Comparison of ENCODE assay signal across 10 mouse cellular contexts in the genomic region with DNA sequence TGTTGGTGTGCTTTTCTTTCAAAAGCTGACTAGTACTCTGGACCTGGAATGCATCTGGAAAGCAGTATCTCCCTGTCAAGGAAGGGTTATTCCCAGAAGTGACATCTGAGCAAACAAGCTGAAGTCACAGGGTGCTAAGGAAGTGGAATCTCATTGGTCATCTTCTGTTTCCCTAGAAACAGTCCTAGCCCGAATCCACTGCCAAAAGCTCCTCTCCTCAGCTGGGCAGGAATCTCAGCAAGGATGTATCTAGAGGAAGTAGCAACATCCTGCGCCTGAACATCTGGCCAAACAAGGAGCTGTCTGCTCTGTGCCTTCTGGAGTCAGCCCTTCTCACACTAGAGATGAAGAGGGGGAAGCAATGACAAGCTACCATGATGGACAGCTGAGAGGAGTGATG. TPM values are rescaled to one million over a fixed set of nuclear protein-coding genes. Genes with fewer than 3 reads are reported as not detected.
DNase-seq lines count a peak whose midpoint lies in the region; ATAC-seq and TF ChIP-seq lines count a peak whose summit lies in the region.
"Had no signal": no experiment of that assay in that cellular context is flagged by ENCODE, and none has a peak within 500 bp of the region (broad histone marks: within the 10 kb centered on the region; RNA-seq: fewer than 3 reads in every experiment).

No protein-coding gene starts in this region.

- DNase-seq in retina, postnatal 1 day, result peak; percentile 8
- DNase-seq in retina, embryonic 14.5 days (ENCODE audit: low spot score), result no peak
- peak; percentile 41 for DNase-seq in heart, postnatal 0 days (ENCODE audit: low spot score)
- no peak for DNase-seq in cerebellum, postnatal 14 days
- no peak for DNase-seq in urinary bladder, adult 2 months (ENCODE audit: low spot score)
- DNase-seq: right cerebral cortex, postnatal 14 days had no signal

- H3K9ac ChIP-seq in intestine, embryonic 16.5 days (ENCODE audit: low read depth, low read length), result no peak overlapping the region
- H3K9ac ChIP-seq in intestine, embryonic 15.5 days, result no peak overlapping the region
- no peak overlapping the region for H3K9ac ChIP-seq in heart, postnatal 0 days (replicated peaks; ENCODE audit: low read depth, low read length)
- H3K9ac ChIP-seq: neural tube, embryonic 12.5 days had no signal

- no peaks in the 10 kb centered on the region for H3K36me3 ChIP-seq in intestine, embryonic 16.5 days (ENCODE audit: control insufficient read depth, insufficient read depth, low read length)
- H3K36me3 ChIP-seq in intestine, embryonic 15.5 days, result no peaks in the 10 kb centered on the region
- H3K36me3 ChIP-seq in heart, postnatal 0 days (replicated peaks; ENCODE audit: control insufficient read depth, insufficient read depth, low read length), result no peaks in the 10 kb centered on the region
- H3K36me3 ChIP-seq: neural tube, embryonic 12.5 days had no signal

- WGBS in intestine, embryonic 16.5 days, result 46% methylated on average over 2 of the region's 2 CpGs
- WGBS in intestine, embryonic 15.5 days, result 20% methylated on average over 2 of the region's 2 CpGs
- 23% methylated on average over 2 of the region's 2 CpGs for WGBS in heart, postnatal 0 days

- no peak for TF ChIP-seq CTCF in heart, postnatal 0 days (IDR thresholded peaks at IDR 0.05; ENCODE audit: low read depth)

- peak; percentile 33; the same call in 1 of the 2 replicates for ATAC-seq in intestine, embryonic 16.5 days
- no peak for ATAC-seq in intestine, embryonic 15.5 days
- peak; percentile 80 for ATAC-seq in heart, postnatal 0 days (ENCODE audit: insufficient read depth, low read depth)
- ATAC-seq: intestine, postnatal 0 days had no signal

- H3K27me3 ChIP-seq in intestine, embryonic 16.5 days (replicated peaks; ENCODE audit: control insufficient read depth, insufficient read depth, low read length), result no peaks in the 10 kb centered on the region
- no peaks in the 10 kb centered on the region for H3K27me3 ChIP-seq in intestine, embryonic 15.5 days (replicated peaks)
- H3K27me3 ChIP-seq in heart, postnatal 0 days (ENCODE audit: control insufficient read depth, insufficient read depth, low read length), result no peaks in the 10 kb centered on the region
- H3K27me3 ChIP-seq: neural tube, embryonic 12.5 days had no signal

- no peak overlapping the region for H3K27ac ChIP-seq in intestine, embryonic 16.5 days (ENCODE audit: low read length)
- H3K27ac ChIP-seq in intestine, embryonic 15.5 days, result no peak overlapping the region
- H3K27ac ChIP-seq in heart, postnatal 0 days (ENCODE audit: low read depth), result no peak overlapping the region
- H3K27ac ChIP-seq: neural tube, embryonic 12.5 days had no signal

- TF ChIP-seq EP300 in heart, postnatal 0 days (IDR thresholded peaks at IDR 0.05; ENCODE audit: low read depth), result no peak

- H3K9me3 ChIP-seq in intestine, embryonic 16.5 days (ENCODE audit: control insufficient read depth, low read length), result no peaks in the 10 kb centered on the region
- H3K9me3 ChIP-seq in intestine, embryonic 15.5 days, result no peaks in the 10 kb centered on the region
- H3K9me3 ChIP-seq in heart, postnatal 0 days (replicated peaks; ENCODE audit: control insufficient read depth, low read length), result no peaks in the 10 kb centered on the region
- H3K9me3 ChIP-seq: neural tube, embryonic 12.5 days had no signal

- no peaks in the 10 kb centered on the region; the same call in 1 of the 2 replicates for H3K4me1 ChIP-seq in intestine, embryonic 16.5 days (ENCODE audit: control insufficient read depth, insufficient read depth, low read length)
- no peaks in the 10 kb centered on the region for H3K4me1 ChIP-seq in intestine, embryonic 15.5 days (replicated peaks)
- H3K4me1 ChIP-seq in heart, postnatal 0 days (ENCODE audit: control insufficient read depth, insufficient read depth), result no peaks in the 10 kb centered on the region

- no peak overlapping the region for H3K4me3 ChIP-seq in intestine, embryonic 16.5 days (ENCODE audit: low read length)
- H3K4me3 ChIP-seq in intestine, embryonic 15.5 days (replicated peaks), result no peak overlapping the region
- H3K4me3 ChIP-seq in heart, postnatal 0 days (ENCODE audit: low read depth, low read length), result no peak overlapping the region
- H3K4me3 ChIP-seq: neural tube, embryonic 12.5 days had no signal

- no peak overlapping the region for H3K4me2 ChIP-seq in intestine, embryonic 16.5 days (ENCODE audit: low read depth, low read length)
- H3K4me2 ChIP-seq in intestine, embryonic 15.5 days (replicated peaks), result no peak overlapping the region
- no peak overlapping the region for H3K4me2 ChIP-seq in heart, postnatal 0 days (ENCODE audit: low read depth, low read length)
- H3K4me2 ChIP-seq: neural tube, embryonic 12.5 days had no signal

RNA-seq across cellular contexts. Expression of a gene that starts 18.4 kb away (rescaled TPM):
- polyA plus RNA-seq in intestine, embryonic 16.5 days (2015; fragmentation: Nextera tagmentation; extraction: Ambion mirVana), result 2.2 and 2.4 TPM in 2 replicates
- polyA plus RNA-seq in intestine, embryonic 15.5 days (2015; fragmentation: Nextera tagmentation; extraction: Ambion mirVana), result 2.6 and 3.0 TPM in 2 replicates
- 0.08 TPM in 1 of 2 replicates, not detected in the other for total RNA-seq in heart, postnatal 0 days (2014; rRNA removed; ENCODE audit: low replicate concordance)
- 0.20 and 0.60 TPM in 2 replicates for polyA plus RNA-seq in heart, postnatal 0 days (2015; fragmentation: Nextera tagmentation; extraction: Ambion mirVana)
- polyA plus RNA-seq in urinary bladder, adult 2 months (2012; rRNA removed), result 4.0 and 5.8 TPM in 2 replicates

RNA-seq across cellular contexts. Expression of a gene that starts 35.0 kb away (rescaled TPM):
- polyA plus RNA-seq in intestine, embryonic 16.5 days (2015; fragmentation: Nextera tagmentation; extraction: Ambion mirVana), result 16.7 and 16.9 TPM in 2 replicates
- 19.1 and 22.6 TPM in 2 replicates for polyA plus RNA-seq in intestine, embryonic 15.5 days (2015; fragmentation: Nextera tagmentation; extraction: Ambion mirVana)
- total RNA-seq in heart, postnatal 0 days (2014; rRNA removed; ENCODE audit: low replicate concordance), result 10.8 and 13.8 TPM in 2 replicates
- 13.6 and 15.0 TPM in 2 replicates for polyA plus RNA-seq in heart, postnatal 0 days (2015; fragmentation: Nextera tagmentation; extraction: Ambion mirVana)
- 8.0 and 9.7 TPM in 2 replicates for polyA plus RNA-seq in urinary bladder, adult 2 months (2012; rRNA removed)

Comparison
In these comparisons a context has a peak if more than half of its experiments do, and no peak if none do; other contexts are left out.
1. DNase-seq: peak in retina, postnatal 1 day (single experiment) and heart, postnatal 0 days (single experiment); none in retina, embryonic 14.5 days (single experiment), cerebellum, postnatal 14 days (0 of 2) and urinary bladder, adult 2 months (single experiment).